Mouse (Mus musculus): ENCODE measurements at regions not wholly inside any gene's neighbourhood (a gene's known extent, or its start where the extent isn't known, plus 50 kb on each side); places are given as distances from the start of the nearest gene placed in this dataset.

DNA sequence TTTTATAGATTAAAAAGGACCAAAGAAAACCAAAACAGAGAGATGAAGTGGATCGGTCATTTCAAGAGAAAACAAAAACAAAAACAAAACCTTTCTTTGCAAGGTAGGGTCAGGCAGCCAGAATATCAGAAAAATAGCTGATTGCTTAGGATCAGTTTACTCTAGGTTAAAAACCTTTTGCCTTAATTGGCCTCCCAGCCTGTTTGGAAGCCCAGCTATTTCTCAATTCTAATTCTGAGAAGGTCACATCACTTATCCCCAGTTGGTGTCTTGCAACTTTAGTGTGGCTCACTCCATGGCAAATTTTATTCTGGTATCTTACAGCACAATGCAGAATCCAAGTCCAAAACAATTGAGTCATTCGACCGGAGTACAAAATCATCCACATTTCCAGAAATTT lies 70.0 kb downstream of the 1190002N15Rik start:
- Histone ChIP-seq H3K9me3 (replicated peaks; ENCODE audit: low read length) (no peaks in the 10 kb centered on the region), H3K9ac (ENCODE audit: low read depth, low read length) (no peak overlapping the region), H3K27me3 (ENCODE audit: insufficient read depth, low read length) (no peaks in the 10 kb centered on the region), H3K36me3 (ENCODE audit: insufficient read depth, low read length) (no peaks in the 10 kb centered on the region), H3K4me1 (replicated peaks; ENCODE audit: insufficient read depth, low read length) (no peaks in the 10 kb centered on the region), H3K4me2 (ENCODE audit: low read length) (no peak overlapping the region), H3K4me3 (replicated peaks; ENCODE audit: low read depth, low read length) (no peak overlapping the region), H3K27ac (no peak overlapping the region)
- ATAC-seq (replicated peaks; ENCODE audit: low FRiP score, low read depth) (no peak), DNase-seq (ENCODE audit: low spot score) (no peak)
- WGBS = 86% methylated on average over 3 of the region's 3 CpGs
- no peak for TF ChIP-seq CTCF (IDR thresholded peaks at IDR 0.05; ENCODE audit: low read depth)

DNA sequence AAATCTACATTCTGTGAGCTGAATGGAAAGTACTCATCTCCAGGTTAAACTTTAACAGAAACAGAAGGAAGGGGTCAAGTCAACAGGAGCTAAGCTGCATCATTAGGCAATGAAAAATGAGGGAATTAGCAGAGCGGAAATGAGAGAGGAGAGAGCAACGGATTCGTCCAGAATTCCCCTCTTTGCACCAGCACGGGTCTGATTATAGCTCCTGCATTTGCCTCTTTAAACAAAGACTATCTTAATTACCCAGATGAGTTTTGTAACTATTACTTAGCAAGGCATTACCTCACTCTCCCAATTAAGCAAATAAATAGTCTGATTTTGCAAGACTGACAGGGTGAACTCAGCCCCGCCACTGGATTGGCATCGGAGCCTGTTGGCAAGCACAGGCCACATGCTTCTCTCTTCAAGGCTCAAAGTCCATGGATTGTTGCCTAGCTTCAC lies 81.8 kb downstream of the 1190002N15Rik start:
- peak; percentile 29 for DNase-seq (ENCODE audit: low spot score)
- no peaks in the 10 kb centered on the region for H3K4me1 ChIP-seq (replicated peaks; ENCODE audit: insufficient read depth, low read length)
- no peaks in the 10 kb centered on the region for H3K27me3 ChIP-seq (ENCODE audit: insufficient read depth, low read length)
- H3K9ac ChIP-seq (ENCODE audit: low read depth, low read length) = no peak overlapping the region
- no peaks in the 10 kb centered on the region for H3K36me3 ChIP-seq (ENCODE audit: insufficient read depth, low read length)
- H3K27ac ChIP-seq = no peak overlapping the region
- peak; percentile 69; the same call in 1 of the 2 replicates for ATAC-seq (replicated peaks; ENCODE audit: low FRiP score, low read depth)
- H3K9me3 ChIP-seq (replicated peaks; ENCODE audit: low read length) = no peaks in the 10 kb centered on the region
- WGBS = 47% methylated on average over 6 of the region's 6 CpGs
- no peak for TF ChIP-seq CTCF (IDR thresholded peaks at IDR 0.05; ENCODE audit: low read depth)
- no peak overlapping the region for H3K4me2 ChIP-seq (ENCODE audit: low read length)
- H3K4me3 ChIP-seq (replicated peaks; ENCODE audit: low read depth, low read length) = no peak overlapping the region

DNA sequence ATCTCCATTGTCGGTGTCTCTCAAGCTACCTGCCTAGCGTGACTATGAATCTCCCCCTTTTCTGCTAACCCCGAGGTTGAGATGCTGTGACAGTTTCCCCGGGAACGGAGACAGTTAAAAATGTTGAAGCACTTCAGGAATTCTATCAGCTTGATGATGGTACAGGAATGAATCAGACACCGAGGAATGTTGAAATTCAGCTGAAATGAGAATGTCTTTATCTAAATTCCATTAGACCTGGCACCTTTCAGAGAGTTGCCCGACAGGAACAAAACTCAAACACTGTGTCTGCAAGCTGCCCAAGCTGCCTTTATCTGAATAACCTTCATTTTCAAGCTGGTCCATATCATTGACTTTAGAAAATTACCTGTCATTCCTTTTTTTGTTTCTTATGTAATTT lies 82.4 kb downstream of the 1190002N15Rik start:
- Histone ChIP-seq H3K27ac (no peak overlapping the region), H3K4me2 (ENCODE audit: low read length) (no peak overlapping the region), H3K36me3 (ENCODE audit: insufficient read depth, low read length) (no peaks in the 10 kb centered on the region), H3K27me3 (ENCODE audit: insufficient read depth, low read length) (no peaks in the 10 kb centered on the region), H3K4me3 (replicated peaks; ENCODE audit: low read depth, low read length) (no peak overlapping the region), H3K9ac (ENCODE audit: low read depth, low read length) (no peak overlapping the region), H3K9me3 (replicated peaks; ENCODE audit: low read length) (no peaks in the 10 kb centered on the region), H3K4me1 (replicated peaks; ENCODE audit: insufficient read depth, low read length) (no peaks in the 10 kb centered on the region)
- 76% methylated on average over 7 of the region's 7 CpGs for WGBS
- DNase-seq (ENCODE audit: low spot score) = no peak
- ATAC-seq (replicated peaks; ENCODE audit: low FRiP score, low read depth) = no peak
- TF ChIP-seq CTCF (IDR thresholded peaks at IDR 0.05; ENCODE audit: low read depth) = no peak

DNA sequence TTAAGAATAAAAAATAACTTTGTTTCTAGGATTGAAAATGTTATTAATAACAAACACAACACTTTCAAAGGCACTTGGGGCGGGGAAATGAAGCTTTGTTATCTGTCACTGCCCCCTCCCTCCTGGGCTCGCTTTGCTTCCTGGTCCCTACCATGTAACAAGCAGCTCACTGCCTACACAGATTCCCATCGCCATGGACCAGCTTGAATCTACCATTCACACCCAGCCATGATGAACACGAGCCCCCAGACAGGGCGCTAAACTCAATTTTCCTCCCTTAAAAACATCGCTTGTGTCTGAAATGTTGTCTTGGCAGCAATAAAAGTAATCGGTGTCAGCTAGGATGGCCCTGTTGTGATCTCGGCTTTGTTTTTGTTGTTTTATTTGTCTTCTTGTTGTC lies 88.0 kb downstream of the 1190002N15Rik start:
- Histone ChIP-seq H3K9ac (ENCODE audit: low read depth, low read length) (no peak overlapping the region), H3K36me3 (ENCODE audit: insufficient read depth, low read length) (no peaks in the 10 kb centered on the region), H3K27ac (no peak overlapping the region), H3K27me3 (ENCODE audit: insufficient read depth, low read length) (no peaks in the 10 kb centered on the region), H3K4me2 (ENCODE audit: low read length) (no peak overlapping the region), H3K4me3 (replicated peaks; ENCODE audit: low read depth, low read length) (no peak overlapping the region), H3K9me3 (replicated peaks; ENCODE audit: low read length) (no peaks in the 10 kb centered on the region), H3K4me1 (replicated peaks; ENCODE audit: insufficient read depth, low read length) (0 out of 2 replicates have a peak, but pooled peaks cover 4% of the 10 kb centered on the region)
- no peak for TF ChIP-seq CTCF (IDR thresholded peaks at IDR 0.05; ENCODE audit: low read depth)
- DNase-seq (ENCODE audit: low spot score) = no peak
- WGBS = 66% methylated on average over 8 of the region's 8 CpGs
- no peak for ATAC-seq (replicated peaks; ENCODE audit: low FRiP score, low read depth)

DNA sequence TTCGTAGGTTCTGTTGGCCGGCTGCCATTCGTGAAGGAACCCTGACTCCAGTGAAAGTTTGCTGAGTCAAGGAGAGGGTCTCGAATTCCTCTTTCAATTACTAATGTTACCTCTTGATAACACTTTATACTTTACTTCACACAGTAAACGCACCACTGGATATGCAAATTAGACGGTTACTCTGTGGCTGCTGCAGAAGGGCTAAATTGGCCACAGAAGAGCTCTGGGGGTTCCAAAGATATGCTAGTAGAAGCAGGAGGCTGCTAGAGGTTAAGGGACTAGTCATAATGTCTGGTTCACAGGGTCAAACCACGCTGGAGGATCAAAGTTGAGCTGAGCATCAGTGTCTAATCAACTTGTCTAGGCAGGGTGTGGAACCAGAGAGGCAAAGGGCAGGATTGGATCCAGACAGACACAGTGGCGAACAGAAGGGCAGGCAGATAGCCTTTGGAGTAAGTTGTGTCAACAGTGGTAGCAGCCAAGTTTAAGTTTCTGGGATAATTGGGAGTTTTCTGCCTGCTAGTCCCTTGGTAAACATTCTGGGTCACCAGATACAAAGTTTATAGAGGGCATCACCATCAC lies 91.6 kb downstream of the 1190002N15Rik start:
- H3K36me3 ChIP-seq (ENCODE audit: insufficient read depth, low read length) = no peaks in the 10 kb centered on the region
- DNase-seq (ENCODE audit: low spot score) (no peak), ATAC-seq (replicated peaks; ENCODE audit: low FRiP score, low read depth) (no peak)
- H3K9me3 ChIP-seq (replicated peaks; ENCODE audit: low read length) = no peaks in the 10 kb centered on the region
- H3K9ac ChIP-seq (ENCODE audit: low read depth, low read length) = no peak overlapping the region
- no peak overlapping the region for H3K27ac ChIP-seq
- no peak overlapping the region for H3K4me2 ChIP-seq (ENCODE audit: low read length)
- TF ChIP-seq CTCF (IDR thresholded peaks at IDR 0.05; ENCODE audit: low read depth) = no peak
- H3K4me3 ChIP-seq (replicated peaks; ENCODE audit: low read depth, low read length) = no peak overlapping the region
- 48% methylated on average over 8 of the region's 8 CpGs for WGBS
- no peaks in the 10 kb centered on the region for H3K27me3 ChIP-seq (ENCODE audit: insufficient read depth, low read length)
- 0 out of 2 replicates have a peak, but pooled peaks cover 4% of the 10 kb centered on the region for H3K4me1 ChIP-seq (replicated peaks; ENCODE audit: insufficient read depth, low read length)

DNA sequence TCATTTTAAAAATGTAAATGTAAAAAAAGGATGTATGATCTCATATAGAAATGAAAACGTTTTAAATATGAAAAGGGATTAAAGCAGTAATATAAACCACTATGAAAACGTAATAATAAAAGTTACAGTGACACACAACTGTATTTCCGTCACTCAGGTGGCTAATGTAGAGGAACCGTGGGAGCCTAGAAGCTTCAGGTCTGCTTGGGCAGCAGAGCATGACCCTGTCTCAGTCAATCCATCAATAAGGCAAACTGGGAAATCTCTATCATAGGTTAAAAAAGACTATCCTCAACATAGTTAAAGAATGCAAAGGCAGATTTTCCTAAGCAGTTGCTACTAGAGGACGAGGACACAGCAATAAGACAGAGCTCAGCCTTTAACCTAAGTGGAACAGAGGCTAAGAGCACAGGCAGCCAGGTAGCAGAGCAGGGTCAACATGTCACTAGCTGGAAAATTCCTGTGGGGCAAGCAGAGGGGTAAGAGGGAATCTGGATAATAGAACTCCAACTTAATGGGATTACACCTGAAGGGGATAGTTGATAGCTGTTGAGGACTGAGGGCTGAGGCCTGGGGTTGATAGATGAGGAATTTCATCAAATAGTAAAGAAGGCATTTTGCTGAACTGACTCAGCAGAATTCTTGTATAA lies 93.6 kb downstream of the 1190002N15Rik start:
- Histone ChIP-seq H3K4me1 (replicated peaks; ENCODE audit: insufficient read depth, low read length) (0 out of 2 replicates have a peak, but pooled peaks cover 4% of the 10 kb centered on the region), H3K27me3 (ENCODE audit: insufficient read depth, low read length) (no peaks in the 10 kb centered on the region), H3K9ac (ENCODE audit: low read depth, low read length) (no peak overlapping the region), H3K9me3 (replicated peaks; ENCODE audit: low read length) (no peaks in the 10 kb centered on the region), H3K4me2 (ENCODE audit: low read length) (no peak overlapping the region), H3K4me3 (replicated peaks; ENCODE audit: low read depth, low read length) (no peak overlapping the region), H3K36me3 (ENCODE audit: insufficient read depth, low read length) (no peaks in the 10 kb centered on the region), H3K27ac (no peak overlapping the region)
- no peak for TF ChIP-seq CTCF (IDR thresholded peaks at IDR 0.05; ENCODE audit: low read depth)
- ATAC-seq (replicated peaks; ENCODE audit: low FRiP score, low read depth) (no peak), DNase-seq (ENCODE audit: low spot score) (no peak)
- 39% methylated on average over 5 of the region's 5 CpGs for WGBS
